Mouse (Mus musculus) CD8-positive naive resting alpha-beta T cell, adult 2 months (primary cell): Measurements from ENCODE around the gene Plppr3.

Source experiments
- DNase-seq, 2 experiments: peaks; one replicate each; pipeline ENCODE4 v3.0.0; 2022; ENCODE audit warnings: low read depth in 2 of 2, low spot score in 2 of 2

Plppr3 gene

GRCm38 (mm10) chr10:79822372-79822771 is 52.1 kb downstream of the Plppr3 start:
- DNase-seq = no peak

- DNase-seq = no peak
These were observed 52.7 kb downstream of the Plppr3 start for GRCm38 (mm10) chr10:79821731-79822130.

GRCm38 (mm10) chr10:79820782-79821181 is 53.7 kb downstream of the Plppr3 start, which contains the start of gene Misp:
TSS of gene Misp (plus strand) at chr10:79820989.
- DNase-seq = no peak

GRCm38 (mm10) chr10:79820277-79820676 is 54.2 kb downstream of the Plppr3 start:
- no peak for DNase-seq

- DNase-seq = no peak
These were observed 54.8 kb downstream of the Plppr3 start for GRCm38 (mm10) chr10:79819606-79820005.

GRCm38 (mm10) chr10:79818225-79818624 is 56.2 kb downstream of the Plppr3 start:
- no peak for DNase-seq

GRCm38 (mm10) chr10:79817111-79817510 is 57.3 kb downstream of the Plppr3 start:
- no peak for DNase-seq

GRCm38 (mm10) chr10:79815671-79816494 is 58.6 kb downstream of the Plppr3 start:
- no peak for DNase-seq

- DNase-seq = no peak
These were observed 60.1 kb downstream of the Plppr3 start for GRCm38 (mm10) chr10:79814271-79814842.

- DNase-seq = peak; percentile 80 to 84
These were observed 62.4 kb downstream of the Plppr3 start for GRCm38 (mm10) chr10:79811736-79812637.
